Mouse (Mus musculus): Measurements from ENCODE around the gene Usp48.

Usp48 gene

GRCm38 (mm10) chr4:137661547-137661946 lies 68.0 kb downstream of the Usp48 start:
- no peak for DNase-seq (ENCODE audit: low spot score)

GRCm38 (mm10) chr4:137663491-137663890 lies 69.9 kb downstream of the Usp48 start:
- no peak for DNase-seq (ENCODE audit: low spot score)

GRCm38 (mm10) chr4:137664433-137664979 lies 71.0 kb downstream of the Usp48 start, which contains the start of gene Rap1gap:
TSS of gene Rap1gap (plus strand) at chr4:137664726.
- DNase-seq (ENCODE audit: low spot score), result no peak

- no peak for DNase-seq (ENCODE audit: low spot score)
Observed at GRCm38 (mm10) chr4:137664980-137665675, 71.6 kb downstream of the Usp48 start.

- no peak for DNase-seq (ENCODE audit: low spot score)
Observed at GRCm38 (mm10) chr4:137665791-137666190, 72.2 kb downstream of the Usp48 start.

- no peak for DNase-seq (ENCODE audit: low spot score)
Observed at GRCm38 (mm10) chr4:137666283-137666957, 72.9 kb downstream of the Usp48 start.

GRCm38 (mm10) chr4:137666958-137667345 lies 73.4 kb downstream of the Usp48 start:
- DNase-seq (ENCODE audit: low spot score), result no peak

GRCm38 (mm10) chr4:137667747-137668146 lies 74.2 kb downstream of the Usp48 start:
- no peak for DNase-seq (ENCODE audit: low spot score)

GRCm38 (mm10) chr4:137671711-137672500 lies 78.4 kb downstream of the Usp48 start:
- no peak for DNase-seq (ENCODE audit: low spot score)

- DNase-seq (ENCODE audit: low spot score), result no peak
Observed at GRCm38 (mm10) chr4:137675566-137675965, 82.0 kb downstream of the Usp48 start.

- DNase-seq (ENCODE audit: low spot score), result peak; percentile 39
Observed at GRCm38 (mm10) chr4:137676057-137676456, 82.5 kb downstream of the Usp48 start.

- DNase-seq (ENCODE audit: low spot score), result no peak
Observed at GRCm38 (mm10) chr4:137676700-137677484, 83.3 kb downstream of the Usp48 start.

- no peak for DNase-seq (ENCODE audit: low spot score)
Observed at GRCm38 (mm10) chr4:137677906-137678305, 84.4 kb downstream of the Usp48 start.

- no peak for DNase-seq (ENCODE audit: low spot score)
Observed at GRCm38 (mm10) chr4:137678568-137678967, 85.0 kb downstream of the Usp48 start.

GRCm38 (mm10) chr4:137679979-137680550 lies 86.5 kb downstream of the Usp48 start:
- DNase-seq (ENCODE audit: low spot score), result no peak

GRCm38 (mm10) chr4:137680721-137681120 lies 87.2 kb downstream of the Usp48 start:
- DNase-seq (ENCODE audit: low spot score), result no peak

- no peak for DNase-seq (ENCODE audit: low spot score)
Observed at GRCm38 (mm10) chr4:137681408-137682104, 88.0 kb downstream of the Usp48 start.

GRCm38 (mm10) chr4:137682961-137683453 lies 89.5 kb downstream of the Usp48 start:
- DNase-seq (ENCODE audit: low spot score), result no peak

- no peak for DNase-seq (ENCODE audit: low spot score)
Observed at GRCm38 (mm10) chr4:137684830-137685343, 91.3 kb downstream of the Usp48 start.

GRCm38 (mm10) chr4:137686303-137686702 lies 92.7 kb downstream of the Usp48 start:
- DNase-seq (ENCODE audit: low spot score), result no peak
